Mouse (Mus musculus) C2C12 (cell line): ENCODE measurements around the gene Hcn2.

Experiments
- CTCF ChIP-seq: IDR thresholded peaks from one replicate; pipeline ENCODE4 v1.5.1; 2011; ENCODE audit not compliant: control insufficient read depth, insufficient read depth, insufficient read length
- USF1 ChIP-seq: IDR thresholded peaks from one replicate; pipeline ENCODE4 v1.6.1; 2011; ENCODE audit warnings: low read depth, mild to moderate bottlenecking, control low read depth, moderate library complexity

- no peak for TF ChIP-seq CTCF
- no peak for TF ChIP-seq USF1
These were observed 7.1 kb upstream of the Hcn2 start for GRCm38 (mm10) chr10:79709307-79709706.
